Mouse (Mus musculus) kidney, embryonic 16.5 days (tissue): ENCODE measurements around the gene Mt3. TPM values are rescaled to one million over a fixed set of nuclear protein-coding genes. Genes with fewer than 3 reads are reported as not detected.
A peak's percentile ranks its signal among the peaks of the same experiment; 100 is the strongest.

ENCODE experiments used
- ATAC-seq: fragments of 200-750 bp; cut with Nextera tagmentation; 2 replicates; pipeline ENCODE4 v1.8.0; 2017; ENCODE audit warnings: moderate TSS enrichment; ENCODE audit not compliant: low FRiP score, low TSS enrichment
- H3K27ac ChIP-seq: fragments of 300-500 bp; sonication (generic); 2 replicates; pipeline ENCODE4 v1.5.1; 2014; ENCODE audit warnings: low read length
- H3K27me3 ChIP-seq: fragments of 300-500 bp; sonication (generic); 2 replicates; pipeline ENCODE4 v1.6.1; 2014; ENCODE audit warnings: low read length, control low read depth, mixed read lengths; ENCODE audit not compliant: insufficient read depth
- H3K36me3 ChIP-seq: fragments of 300-500 bp; sonication (generic); 2 replicates; pipeline ENCODE4 v1.6.1; 2014; ENCODE audit warnings: low read length, control low read depth, mixed read lengths; ENCODE audit not compliant: insufficient read depth
- H3K4me1 ChIP-seq: fragments of 300-500 bp; sonication (generic); 2 replicates; pipeline ENCODE4 v1.6.1; 2014; ENCODE audit warnings: low read length, control low read depth, mixed read lengths; ENCODE audit not compliant: insufficient read depth
- H3K4me2 ChIP-seq: fragments of 300-500 bp; sonication (generic); replicated peaks from 2 replicates; pipeline ENCODE4 v1.6.1; 2014; ENCODE audit warnings: low read depth, low read length
- H3K4me3 ChIP-seq: fragments of 300-500 bp; sonication (generic); 2 replicates; pipeline ENCODE4 v1.5.1; 2014; ENCODE audit warnings: mild to moderate bottlenecking, low read length
- H3K9ac ChIP-seq: fragments of 300-500 bp; sonication (generic); replicated peaks from 2 replicates; pipeline ENCODE4 v1.6.1; 2014; ENCODE audit warnings: low read length
- H3K9me3 ChIP-seq: fragments of 300-500 bp; sonication (generic); 2 replicates; pipeline ENCODE4 v1.6.1; 2016; ENCODE audit warnings: low read length, control low read depth
- WGBS: fragments of 180-500 bp; shearing (Covaris S2); extraction: QIAGEN DNeasy Blood & Tissue Kit; methylation state at CpG from one replicate; pipeline ENCODE4 v1.1.7; 2014; 5-methylcytosine and 5-hydroxymethylcytosine counted together
- polyA plus RNA-seq: library from polyadenylated mRNA; unstranded; fragments of >200 nt; fragmentation: Nextera tagmentation; extraction: Ambion mirVana; gene quantifications from 2 replicates; pipeline ENCODE4 v1.2.1, GENCODE M21; 2015

The Mt3 gene
- polyA plus RNA-seq, 1 experiment from 2014 or later: 1.6 TPM

DNA sequence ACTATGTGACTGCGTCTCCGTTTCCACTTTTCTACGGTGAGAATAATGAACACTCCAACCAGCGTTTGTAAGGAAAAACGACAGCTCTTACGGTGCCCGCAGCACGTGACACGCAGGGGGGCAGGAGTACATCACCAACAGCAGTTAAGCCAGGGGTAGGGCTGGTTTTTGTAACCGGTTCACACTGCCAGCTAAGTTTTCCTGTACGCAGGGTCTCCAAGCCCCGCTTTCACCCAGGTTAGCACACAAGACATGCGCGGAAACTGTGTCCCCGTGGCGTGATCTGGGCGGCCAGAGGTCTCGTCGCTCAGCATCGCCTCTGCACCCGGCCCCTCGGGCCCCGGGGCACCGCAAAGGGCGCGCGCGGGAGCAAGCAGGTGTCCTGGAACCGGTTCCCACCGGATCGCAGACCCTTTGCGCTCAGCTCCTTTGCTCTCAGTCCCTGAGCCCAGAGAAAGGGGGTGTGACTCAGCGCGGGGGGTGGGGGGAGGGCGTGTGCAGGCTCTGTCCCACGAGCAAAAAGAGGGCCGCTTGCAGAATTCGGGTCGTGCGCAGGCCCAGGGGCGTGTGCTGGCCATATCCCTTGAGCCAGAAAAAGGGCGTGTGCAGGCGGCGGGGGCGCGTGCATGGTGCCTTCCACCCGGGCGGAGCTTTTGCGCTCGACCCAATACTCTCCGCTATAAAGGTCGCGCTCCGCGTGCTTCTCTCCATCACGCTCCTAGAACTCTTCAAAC lies 19.8 kb downstream of the Mt3 start, which contains the start of gene Mt2:
Mt2 (plus strand) TSS at position 590 of the 734 bp plus-strand sequence.
- Histone ChIP-seq H3K4me3 (peak within 1 kb of the TSS; percentile 51), H3K4me1 (peaks cover 12% of the 10 kb centered on the region; the same call in 1 of the 2 replicates), H3K27me3 (peaks cover 53% of the 10 kb centered on the region), H3K4me2 (peak within 1 kb of the TSS; percentile 67), H3K27ac (peak within 1 kb of the TSS; percentile 39; the same call in 1 of the 2 replicates), H3K9me3 (no peaks in the 10 kb centered on the region), H3K9ac (peak within 1 kb of the TSS; percentile 49), H3K36me3 (no peaks in the 10 kb centered on the region)
- under 1% methylated on average over 56 of the region's 56 CpGs for WGBS
- ATAC-seq: peak; percentile 81

DNA sequence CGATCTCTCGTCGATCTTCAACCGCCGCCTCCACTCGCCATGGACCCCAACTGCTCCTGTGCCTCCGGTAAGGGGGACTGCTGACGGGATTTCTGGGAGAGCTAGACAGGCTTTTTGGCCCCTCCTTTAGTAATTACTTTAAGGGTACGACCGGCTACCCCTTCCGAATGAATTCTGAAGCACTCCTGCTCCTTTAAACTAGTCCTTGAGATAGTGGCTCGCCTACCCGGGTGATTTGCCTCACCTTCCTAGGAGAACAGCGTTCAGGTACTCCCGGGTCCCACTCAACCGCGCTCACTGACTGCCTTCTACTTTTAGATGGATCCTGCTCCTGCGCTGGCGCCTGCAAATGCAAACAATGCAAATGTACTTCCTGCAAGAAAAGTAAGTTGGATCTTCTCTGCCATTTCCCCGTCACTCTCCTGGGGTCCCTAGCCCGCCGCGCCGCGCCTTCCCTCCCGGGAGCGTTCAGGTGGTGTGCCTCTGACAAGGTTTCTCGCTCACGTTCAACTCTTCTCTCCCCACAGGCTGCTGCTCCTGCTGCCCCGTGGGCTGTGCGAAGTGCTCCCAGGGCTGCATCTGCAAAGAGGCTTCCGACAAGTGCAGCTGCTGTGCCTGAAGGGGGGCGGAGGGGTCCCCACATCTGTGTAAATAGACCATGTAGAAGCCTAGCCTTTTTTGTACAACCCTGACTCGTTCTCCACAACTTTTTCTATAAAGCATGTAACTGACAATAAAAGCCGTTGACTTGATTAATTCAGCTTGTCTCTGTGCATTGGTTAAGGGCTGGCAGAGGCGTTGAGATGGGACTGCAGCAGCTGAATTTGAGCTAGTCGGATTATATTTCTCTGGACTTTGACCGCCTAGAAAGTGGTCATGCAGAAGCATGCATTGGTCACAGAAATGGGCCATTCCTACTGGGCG lies 20.7 kb downstream of the Mt3 start:
- peak; percentile 24; the same call in 1 of the 2 replicates for ATAC-seq

GRCm38 (mm10) chr8:94173848-94174403 lies 21.5 kb downstream of the Mt3 start:
- H3K27me3 ChIP-seq: peaks cover 61% of the 10 kb centered on the region
- peak overlapping the region; percentile 67; the same call in 1 of the 2 replicates for H3K4me2 ChIP-seq
- no peaks in the 10 kb centered on the region for H3K9me3 ChIP-seq
- no peak overlapping the region for H3K9ac ChIP-seq
- ATAC-seq: no peak
- no peaks in the 10 kb centered on the region for H3K36me3 ChIP-seq
- H3K4me1 ChIP-seq: peaks cover 15% of the 10 kb centered on the region; the same call in 1 of the 2 replicates
- H3K27ac ChIP-seq: no peak overlapping the region
- H3K4me3 ChIP-seq: peak overlapping the region; percentile 51; the same call in 1 of the 2 replicates
- WGBS: 41% methylated on average over 11 of the region's 11 CpGs

More for the DNA sequence above, 20.7 kb downstream of the Mt3 start:
- under 1% methylated on average over 39 of the region's 39 CpGs for WGBS
- no peaks in the 10 kb centered on the region for H3K9me3 ChIP-seq
- peaks cover 12% of the 10 kb centered on the region; the same call in 1 of the 2 replicates for H3K4me1 ChIP-seq
- peak overlapping the region; percentile 67 for H3K4me2 ChIP-seq
- H3K4me3 ChIP-seq: peak overlapping the region; percentile 51
- H3K27me3 ChIP-seq: peaks cover 54% of the 10 kb centered on the region
- H3K27ac ChIP-seq: 0 out of 2 replicates have a peak overlapping the region, but pooled peaks have one; percentile 2
- H3K9ac ChIP-seq: peak overlapping the region; percentile 49
- no peaks in the 10 kb centered on the region for H3K36me3 ChIP-seq

GRCm38 (mm10) chr8:94174619-94175213 lies 22.3 kb downstream of the Mt3 start:
- Histone ChIP-seq H3K36me3 (no peaks in the 10 kb centered on the region), H3K4me3 (no peak overlapping the region), H3K9me3 (no peaks in the 10 kb centered on the region), H3K4me1 (peaks cover 20% of the 10 kb centered on the region), H3K27me3 (peaks cover 68% of the 10 kb centered on the region), H3K4me2 (no peak overlapping the region), H3K9ac (no peak overlapping the region), H3K27ac (no peak overlapping the region)
- no peak for ATAC-seq
- 21% methylated on average over 7 of the region's 7 CpGs for WGBS

GRCm38 (mm10) chr8:94177716-94178390 lies 25.4 kb downstream of the Mt3 start:
- no peak overlapping the region for H3K4me2 ChIP-seq
- no peak overlapping the region for H3K4me3 ChIP-seq
- peaks cover 59% of the 10 kb centered on the region for H3K27me3 ChIP-seq

GRCm38 (mm10) chr8:94178857-94179712 lies 26.7 kb downstream of the Mt3 start, which contains the start of gene Mt1:
Gene Mt1, plus strand, starts transcription at chr8:94179082.
- H3K36me3 ChIP-seq: no peaks in the 10 kb centered on the region
- peaks cover 27% of the 10 kb centered on the region for H3K4me1 ChIP-seq
- peak within 1 kb of the TSS; percentile 60 for H3K9ac ChIP-seq
- peak within 1 kb of the TSS; percentile 22; the same call in 1 of the 2 replicates for H3K27ac ChIP-seq
- no peaks in the 10 kb centered on the region for H3K9me3 ChIP-seq
- ATAC-seq: peak; percentile 87
- under 1% methylated on average over 50 of the region's 50 CpGs for WGBS
- H3K27me3 ChIP-seq: peaks cover 52% of the 10 kb centered on the region
- H3K4me3 ChIP-seq: peak within 1 kb of the TSS; percentile 59
- peak within 1 kb of the TSS; percentile 84 for H3K4me2 ChIP-seq

More at GRCm38 (mm10) chr8:94177716-94178390, 25.4 kb downstream of the Mt3 start:
- no peaks in the 10 kb centered on the region for H3K9me3 ChIP-seq
- peaks cover 18% of the 10 kb centered on the region for H3K4me1 ChIP-seq
- 54% methylated on average over 7 of the region's 7 CpGs for whole genome bisulfite sequencing
- no peaks in the 10 kb centered on the region for H3K36me3 ChIP-seq
- no peak overlapping the region for H3K9ac ChIP-seq
- no peak overlapping the region for H3K27ac ChIP-seq
- no peak for ATAC-seq

- no peaks in the 10 kb centered on the region for H3K36me3 ChIP-seq
- H3K4me2 ChIP-seq: peak overlapping the region; percentile 84
- no peak for ATAC-seq
- WGBS: 4% methylated on average over 25 of the region's 25 CpGs
- peaks cover 53% of the 10 kb centered on the region for H3K27me3 ChIP-seq
- peak overlapping the region; percentile 60 for H3K9ac ChIP-seq
- H3K9me3 ChIP-seq: no peaks in the 10 kb centered on the region
- H3K4me3 ChIP-seq: peak overlapping the region; percentile 59
- peaks cover 28% of the 10 kb centered on the region for H3K4me1 ChIP-seq
- peak overlapping the region; percentile 22; the same call in 1 of the 2 replicates for H3K27ac ChIP-seq
These were observed 27.5 kb downstream of the Mt3 start for GRCm38 (mm10) chr8:94179713-94180560.

GRCm38 (mm10) chr8:94180561-94180908 lies 28.1 kb downstream of the Mt3 start:
- H3K27me3 ChIP-seq: peaks cover 56% of the 10 kb centered on the region
- WGBS: 73% methylated on average over 1 of the region's 1 CpGs
- no peak overlapping the region for H3K9ac ChIP-seq
- no peak for ATAC-seq
- H3K36me3 ChIP-seq: no peaks in the 10 kb centered on the region
- peak overlapping the region; percentile 59 for H3K4me3 ChIP-seq
- H3K4me1 ChIP-seq: peaks cover 28% of the 10 kb centered on the region
- peak overlapping the region; percentile 84 for H3K4me2 ChIP-seq
- H3K27ac ChIP-seq: no peak overlapping the region
- H3K9me3 ChIP-seq: no peaks in the 10 kb centered on the region
